Mouse (Mus musculus): Measurements from ENCODE around the gene Thsd4.
A peak's percentile ranks its signal among the peaks of the same experiment; 100 is the strongest.

Gene Thsd4

DNA sequence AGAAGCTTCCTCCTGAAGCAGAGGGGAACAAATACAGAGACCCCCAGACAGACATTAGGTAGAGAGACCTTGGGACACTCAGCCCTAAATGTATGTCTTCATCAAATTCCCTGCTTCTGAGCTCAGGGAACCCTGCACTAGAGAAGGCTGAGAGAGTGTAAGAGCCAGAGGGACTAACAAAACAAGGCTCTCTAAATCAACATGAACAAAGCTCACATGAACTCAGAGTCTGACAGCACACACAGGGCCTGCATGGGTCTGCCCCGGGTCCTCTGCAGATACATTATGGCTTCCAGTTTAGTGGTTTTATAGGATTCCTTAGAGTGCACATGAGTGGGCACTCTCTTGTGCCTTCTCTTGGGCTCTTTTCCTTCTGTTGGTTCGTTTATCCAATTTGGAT is 140.8 kb downstream of the Thsd4 start:
- no peak for DNase-seq (ENCODE audit: low read depth, low spot score)

DNA sequence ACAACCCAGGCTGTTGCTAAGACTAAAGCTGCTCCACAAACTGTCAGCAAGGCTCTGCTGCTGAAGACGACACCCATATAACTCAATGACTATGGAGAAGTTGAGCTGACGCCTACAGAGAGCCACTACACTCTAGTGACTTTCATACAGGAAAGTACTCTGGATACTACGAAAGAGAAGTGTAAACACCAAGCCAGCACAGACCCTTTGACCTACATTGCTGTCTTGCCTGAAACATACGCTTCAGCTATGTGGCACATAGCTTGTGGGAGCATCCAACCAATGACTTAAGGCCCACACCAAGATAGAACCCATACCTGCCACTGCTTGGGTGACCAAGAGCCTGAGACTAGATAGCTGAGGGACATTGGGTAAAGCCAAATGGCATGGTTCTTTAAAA is 141.3 kb downstream of the Thsd4 start:
- no peak for DNase-seq (ENCODE audit: low read depth, low spot score)

GRCm38 (mm10) chr9:60378235-60378634 is 143.6 kb downstream of the Thsd4 start:
- DNase-seq (ENCODE audit: low read depth, low spot score): no peak

DNA sequence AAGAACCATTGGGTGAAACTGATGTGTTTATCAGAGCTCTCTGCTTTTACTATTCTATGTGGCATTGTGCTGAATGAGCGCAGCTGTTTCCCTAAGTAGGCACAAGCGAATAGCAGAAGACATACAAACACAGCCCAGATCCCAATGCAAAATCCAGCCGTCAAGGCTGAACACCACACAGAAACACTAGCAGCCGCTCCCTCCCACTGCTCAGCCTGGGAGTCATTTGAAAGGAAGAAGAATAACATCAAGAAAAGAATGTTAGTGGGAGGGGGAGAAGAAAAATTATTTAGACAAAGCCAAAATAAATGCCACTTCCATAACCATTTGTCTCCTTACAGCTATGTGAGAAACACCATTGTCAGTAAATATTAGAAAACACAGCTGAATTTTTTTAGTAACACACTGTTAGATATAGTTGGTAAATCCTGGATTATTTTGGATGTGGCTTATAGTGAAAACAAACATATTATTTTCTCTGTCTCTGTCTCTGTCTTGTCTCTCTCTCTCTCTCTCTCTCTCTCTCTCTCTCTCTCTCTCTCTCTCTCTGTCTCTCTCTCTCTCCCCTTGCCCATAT is 148.6 kb downstream of the Thsd4 start:
- no peak for DNase-seq (ENCODE audit: low read depth, low spot score)

DNA sequence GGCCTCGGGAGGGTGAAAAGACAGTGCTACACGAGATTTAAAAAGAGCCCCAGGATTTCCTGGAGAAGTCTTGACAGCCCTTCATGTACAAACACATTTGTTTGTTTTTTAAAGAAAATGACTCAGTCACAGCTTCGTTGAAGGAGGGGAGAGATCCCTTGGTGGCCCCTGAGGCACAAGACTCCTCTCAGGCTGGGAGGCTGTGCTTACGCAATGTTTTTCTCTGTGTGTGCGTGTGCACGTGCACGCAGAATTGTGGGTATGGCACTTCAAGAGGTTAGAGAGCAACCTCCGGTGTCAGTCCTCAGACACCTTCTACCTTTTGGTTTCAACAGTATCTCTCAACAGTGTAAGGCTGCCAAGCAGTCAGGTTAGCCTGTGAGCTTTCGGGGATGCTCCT is 153.3 kb downstream of the Thsd4 start:
- DNase-seq (ENCODE audit: low read depth, low spot score): no peak

DNA sequence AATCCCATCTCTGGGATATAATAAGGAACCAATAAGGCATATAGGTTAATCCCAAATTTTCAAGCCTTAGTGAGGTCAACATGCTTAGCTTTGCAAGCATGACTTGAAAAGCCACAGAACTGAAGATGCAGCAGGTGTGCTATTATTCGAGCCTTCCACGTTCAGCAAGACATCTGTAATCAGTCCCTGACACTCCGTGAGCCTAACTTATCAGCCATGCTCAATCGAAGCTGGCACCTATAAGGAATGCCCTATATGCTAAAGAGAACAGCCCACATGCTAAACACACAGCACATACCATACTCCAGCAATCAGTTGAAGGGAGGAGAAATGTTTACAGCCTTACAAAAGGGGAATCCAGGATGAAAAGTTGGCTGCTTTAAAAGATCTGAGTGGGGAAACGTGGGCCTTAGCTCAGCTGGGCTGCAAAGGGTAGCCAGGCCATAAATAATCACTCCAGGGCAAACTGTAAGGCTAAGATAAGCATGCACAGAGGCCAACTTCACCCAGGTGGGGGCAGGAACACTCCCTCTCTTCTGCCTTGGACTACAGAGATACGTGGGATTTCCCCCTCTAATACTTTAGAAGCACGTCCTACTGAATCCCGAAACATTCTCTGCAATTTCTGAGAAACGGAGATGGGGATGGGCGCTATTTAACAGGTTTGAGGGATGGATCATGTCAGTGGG is 154.1 kb downstream of the Thsd4 start:
- no peak for DNase-seq (ENCODE audit: low read depth, low spot score)

- DNase-seq (ENCODE audit: low read depth, low spot score): peak; percentile 50
Measured at GRCm38 (mm10) chr9:60364166-60364781, 157.6 kb downstream of the Thsd4 start.

- DNase-seq (ENCODE audit: low read depth, low spot score): no peak
Measured at GRCm38 (mm10) chr9:60352351-60352750, 169.5 kb downstream of the Thsd4 start.

GRCm38 (mm10) chr9:60351153-60351552 is 170.7 kb downstream of the Thsd4 start:
- DNase-seq (ENCODE audit: low read depth, low spot score): no peak

DNA sequence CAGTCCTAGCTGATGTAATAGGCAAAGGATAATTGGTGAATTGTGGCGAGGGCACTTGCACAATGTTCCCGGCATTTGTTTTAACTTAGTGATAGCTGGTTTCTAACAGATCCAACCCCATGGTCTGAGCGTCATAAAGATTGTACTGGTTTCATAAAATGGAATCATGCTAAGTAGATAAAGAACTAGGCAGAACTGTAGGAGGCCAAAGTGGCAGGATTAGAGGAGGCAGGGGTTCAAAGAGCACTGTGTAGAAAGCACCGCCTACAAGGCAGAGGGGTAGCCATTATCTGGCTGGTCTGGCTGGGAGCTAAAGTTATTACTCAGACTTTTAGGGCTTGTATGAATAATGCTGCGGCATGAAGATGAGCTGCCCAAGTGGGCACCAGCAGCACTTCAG is 185.7 kb downstream of the Thsd4 start:
- DNase-seq (ENCODE audit: low read depth, low spot score): no peak

- no peak for DNase-seq (ENCODE audit: low read depth, low spot score)
Measured at GRCm38 (mm10) chr9:60335455-60335854, 186.4 kb downstream of the Thsd4 start.

GRCm38 (mm10) chr9:60329911-60330310 is 191.9 kb downstream of the Thsd4 start:
- DNase-seq (ENCODE audit: low read depth, low spot score): no peak

DNA sequence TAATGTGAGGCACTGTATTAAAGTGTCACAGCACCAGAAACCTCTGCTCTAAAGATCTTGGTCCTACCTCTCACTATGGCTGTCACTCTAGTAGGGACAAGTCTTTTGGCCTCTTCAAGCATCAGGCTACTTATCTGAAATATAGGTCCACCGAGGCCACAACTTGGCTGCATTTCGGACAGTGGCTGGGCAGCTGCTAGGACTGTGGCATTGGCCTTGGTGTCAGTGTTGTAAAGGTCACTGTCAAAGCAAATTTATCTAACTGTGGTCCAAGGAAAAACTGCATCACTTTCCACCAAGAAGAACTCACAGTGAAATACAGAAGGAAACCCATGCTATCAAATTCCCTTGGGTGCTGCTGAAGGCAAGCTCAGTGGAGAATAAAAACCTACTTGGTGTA is 197.1 kb downstream of the Thsd4 start:
- no peak for DNase-seq (ENCODE audit: low read depth, low spot score)

DNA sequence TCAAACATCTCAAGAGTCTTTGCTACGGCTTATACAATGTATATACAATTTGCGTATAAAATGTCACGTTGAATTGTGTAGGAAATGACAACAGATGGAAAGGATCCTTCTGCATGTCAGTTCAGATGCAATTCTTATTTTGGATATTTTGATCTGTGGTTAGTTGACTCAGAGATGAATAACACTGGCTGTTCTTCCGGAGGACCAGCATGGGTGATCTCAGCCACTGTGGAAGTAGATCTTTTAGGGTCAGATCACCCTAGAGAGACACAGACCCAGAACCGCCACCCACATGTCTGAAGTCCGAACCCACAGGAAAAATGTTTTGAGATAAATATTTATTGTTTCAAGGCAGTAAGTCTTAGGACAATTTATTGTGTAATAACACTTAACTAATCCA is 198.4 kb downstream of the Thsd4 start:
- no peak for DNase-seq (ENCODE audit: low read depth, low spot score)

- no peak for DNase-seq (ENCODE audit: low read depth, low spot score)
Measured at GRCm38 (mm10) chr9:60317291-60317690, 204.6 kb downstream of the Thsd4 start.

DNA sequence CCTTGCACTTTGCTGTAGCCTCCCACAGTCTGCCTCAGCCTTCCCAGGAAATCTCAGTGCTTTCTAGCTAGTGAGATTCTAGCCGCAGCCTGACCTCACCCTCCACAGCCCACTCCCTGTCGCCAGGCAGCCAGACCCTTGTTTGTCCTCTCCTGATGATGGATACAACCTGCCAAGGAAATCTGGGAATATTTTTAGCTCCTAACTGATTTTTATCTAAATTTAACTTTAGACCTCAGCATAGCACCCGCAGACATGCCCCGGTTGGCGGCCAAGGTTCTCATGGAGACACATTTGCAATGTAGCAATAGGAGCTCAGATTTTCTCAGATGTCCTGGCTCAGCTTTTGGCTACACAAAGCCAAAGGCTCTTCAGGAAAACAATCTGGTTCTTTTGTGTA is 205.3 kb downstream of the Thsd4 start:
- no peak for DNase-seq (ENCODE audit: low read depth, low spot score)

DNA sequence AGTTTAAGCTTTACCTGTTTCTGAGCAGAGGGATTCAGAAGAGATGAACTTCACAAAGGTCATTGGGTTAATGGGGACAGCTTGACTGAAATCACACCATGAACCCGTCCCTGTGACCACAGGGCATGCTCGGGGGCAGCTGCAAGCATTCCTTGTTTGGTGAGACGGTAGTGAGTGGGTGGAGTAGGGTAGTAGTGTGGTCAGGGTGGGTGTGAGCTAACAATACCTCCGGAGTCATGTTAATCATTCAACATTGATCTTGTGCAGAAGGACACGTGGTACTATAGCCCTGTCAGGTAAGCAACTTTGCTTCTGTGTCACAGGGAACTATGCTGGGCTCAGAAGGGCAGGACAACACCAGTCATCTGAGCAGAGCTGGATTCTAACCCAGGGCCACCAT is 206.3 kb downstream of the Thsd4 start:
- no peak for DNase-seq (ENCODE audit: low read depth, low spot score)

DNA sequence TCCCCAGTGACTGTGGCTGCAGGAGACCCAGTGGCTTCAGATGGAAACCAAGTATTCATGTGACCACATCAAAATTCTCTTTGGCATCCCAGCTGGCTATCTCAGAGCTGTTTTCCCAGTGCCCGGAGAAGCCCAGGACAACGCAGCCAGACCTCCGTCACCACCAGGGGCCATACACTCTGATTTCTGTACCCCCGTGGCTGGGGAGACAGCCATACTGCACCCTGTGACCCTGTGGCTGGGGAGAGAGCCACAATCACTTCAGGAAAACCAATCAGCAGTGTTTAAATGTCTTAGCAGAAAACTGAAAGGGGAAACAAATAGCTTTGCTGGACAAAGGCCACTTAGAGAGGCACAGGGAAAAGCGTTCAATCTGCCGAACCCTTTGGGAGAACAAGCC is 208.2 kb downstream of the Thsd4 start:
- no peak for DNase-seq (ENCODE audit: low read depth, low spot score)

DNA sequence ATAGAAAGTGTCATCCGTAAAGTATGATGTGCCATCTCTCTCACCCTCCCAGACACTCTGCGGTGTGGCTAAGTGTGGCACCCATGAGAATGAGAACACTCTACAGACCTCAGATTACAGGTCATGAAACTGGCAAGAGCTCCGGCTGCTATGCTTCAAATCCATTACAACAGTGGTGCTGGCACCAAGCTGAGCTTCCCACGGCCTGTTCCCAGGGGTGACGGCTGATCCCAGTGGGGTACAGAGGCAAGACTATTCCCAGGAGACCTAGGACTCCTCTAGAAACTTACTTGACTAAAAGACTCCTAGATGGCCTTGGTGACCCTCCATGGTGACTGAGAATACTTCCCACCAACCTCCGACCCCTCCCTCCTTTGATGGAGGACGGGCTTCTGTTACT is 209.2 kb downstream of the Thsd4 start:
- DNase-seq (ENCODE audit: low read depth, low spot score): no peak

DNA sequence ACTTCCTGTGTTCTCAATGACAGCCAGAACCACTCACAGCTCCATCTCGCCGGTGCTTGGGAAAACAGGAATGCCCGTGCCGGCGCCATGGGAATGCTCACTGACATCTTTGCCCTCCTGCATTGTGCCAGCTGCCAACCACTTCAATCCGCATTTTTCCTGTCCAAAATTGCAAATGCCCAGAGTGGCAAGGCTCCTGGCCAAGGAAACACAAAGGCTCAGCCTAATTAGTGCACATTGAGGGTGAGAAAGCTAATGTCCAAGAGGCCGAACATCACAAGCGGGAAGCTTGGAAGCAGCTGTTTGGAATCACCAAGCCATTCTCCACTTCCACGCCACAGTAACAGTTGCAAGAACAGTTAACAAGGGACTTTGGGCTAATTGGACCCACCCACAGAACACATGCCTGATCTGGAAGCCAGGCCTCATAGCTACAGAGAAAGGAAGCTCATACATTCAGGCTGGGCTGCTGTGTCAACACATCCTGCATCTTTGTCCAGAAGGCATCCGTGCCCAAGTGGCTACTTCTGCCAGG is 210.2 kb downstream of the Thsd4 start:
- DNase-seq (ENCODE audit: low read depth, low spot score): no peak

- DNase-seq (ENCODE audit: low read depth, low spot score): no peak
Measured at GRCm38 (mm10) chr9:60310741-60311317, 211.0 kb downstream of the Thsd4 start.

DNA sequence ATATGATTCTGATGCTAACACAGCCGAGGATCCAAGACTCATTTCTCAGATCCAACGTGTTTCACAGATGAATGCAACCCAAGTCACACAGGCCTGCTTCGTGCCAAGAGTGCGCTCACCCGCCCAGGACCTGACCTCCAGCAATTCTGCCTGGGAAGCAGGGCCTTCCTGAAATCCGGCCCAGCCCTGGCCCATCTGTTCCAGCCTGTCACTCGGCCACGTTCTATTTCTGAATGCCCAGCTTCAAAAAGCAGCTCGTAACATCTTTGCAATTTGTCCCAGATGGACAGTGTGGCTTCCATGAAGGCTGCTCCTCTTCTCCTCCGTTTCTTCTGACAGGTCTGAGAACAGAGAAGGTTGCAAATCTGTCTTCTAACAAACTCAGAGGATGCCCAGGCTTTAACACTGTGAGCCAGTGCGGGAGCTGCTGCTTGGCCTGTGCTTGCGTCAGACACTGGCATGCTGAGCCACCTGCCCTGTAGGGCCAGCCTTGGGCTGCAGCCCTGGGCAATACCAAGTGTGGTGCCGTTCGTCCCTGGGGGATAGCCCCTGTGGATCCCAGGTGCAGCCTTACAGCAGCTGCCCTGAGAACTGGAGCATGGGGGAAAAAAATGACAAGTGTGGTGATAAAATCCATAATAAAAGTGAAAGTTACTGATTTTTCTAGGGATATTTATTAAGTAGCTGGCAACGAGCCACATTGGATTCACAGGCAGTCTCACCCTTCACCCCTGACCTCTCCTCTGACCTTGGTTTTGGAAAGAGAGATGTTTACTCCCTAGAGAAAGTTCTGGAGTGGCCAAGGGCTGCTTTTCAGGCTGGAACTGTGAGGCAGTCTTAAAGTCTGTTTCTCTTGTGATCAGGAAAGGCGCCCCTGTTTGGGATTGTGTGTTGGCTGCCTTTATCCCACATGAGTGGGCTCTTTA is 211.8 kb downstream of the Thsd4 start:
- DNase-seq (ENCODE audit: low read depth, low spot score): peak; percentile 44

All from mesoderm, embryonic 11.5 days (tissue).